Mouse (Mus musculus) hindbrain, embryonic 12.5 days (tissue): Measurements from ENCODE around the gene BC030870. TPM values are rescaled to one million over a fixed set of nuclear protein-coding genes. Genes with fewer than 3 reads are reported as not detected.

Source experiments
- ATAC-seq: fragments of 200-750 bp; cut with Nextera tagmentation; 2 replicates; pipeline ENCODE4 v1.8.0; 2017; ENCODE audit warnings: moderate TSS enrichment; ENCODE audit not compliant: low FRiP score
- H3K27ac ChIP-seq: fragments of 300-500 bp; sonication (generic); 2 replicates; pipeline ENCODE4 v1.5.1; 2016; ENCODE audit warnings: mild to moderate bottlenecking
- H3K27me3 ChIP-seq: fragments of 300-500 bp; sonication (generic); 2 replicates; pipeline ENCODE4 v1.6.1; 2016; ENCODE audit warnings: mild to moderate bottlenecking
- H3K36me3 ChIP-seq: fragments of 300-500 bp; sonication (generic); 2 replicates; pipeline ENCODE4 v1.6.1; 2016; ENCODE audit warnings: mild to moderate bottlenecking
- H3K4me1 ChIP-seq: fragments of 300-500 bp; sonication (generic); 2 replicates; pipeline ENCODE4 v1.6.1; 2016
- H3K4me2 ChIP-seq: fragments of 300-500 bp; sonication (generic); replicated peaks from 2 replicates; pipeline ENCODE4 v1.6.1; 2016; ENCODE audit warnings: mild to moderate bottlenecking
- H3K4me3 ChIP-seq: fragments of 300-500 bp; sonication (generic); 2 replicates; pipeline ENCODE4 v1.5.1; 2016; ENCODE audit warnings: mild to moderate bottlenecking
- H3K9ac ChIP-seq: fragments of 300-500 bp; sonication (generic); 2 replicates; pipeline ENCODE4 v1.6.1; 2016; ENCODE audit warnings: mild to moderate bottlenecking, moderate library complexity
- H3K9me3 ChIP-seq: fragments of 300-500 bp; sonication (generic); replicated peaks from 2 replicates; pipeline ENCODE4 v1.6.1; 2016; ENCODE audit warnings: mild to moderate bottlenecking
- WGBS: fragments of 180-500 bp; shearing (Covaris S2); methylation state at CpG from one replicate; pipeline ENCODE4 v1.1.7; 2016; 5-methylcytosine and 5-hydroxymethylcytosine counted together
- polyA plus RNA-seq: library from polyadenylated mRNA; unstranded; fragments of >200 nt; fragmentation: Nextera tagmentation; extraction: Ambion mirVana; gene quantifications from 2 replicates; pipeline ENCODE4 v1.2.1, GENCODE M21; 2016

BC030870 gene
- polyA plus RNA-seq, 1 experiment from 2014 or later = not detected

- no peaks in the 10 kb centered on the region for H3K36me3 ChIP-seq
- 94% methylated on average over 25 of the region's 25 CpGs for WGBS
- no peak overlapping the region for H3K4me2 ChIP-seq
- no peaks in the 10 kb centered on the region for H3K4me1 ChIP-seq
- H3K9ac ChIP-seq = no peak overlapping the region
- no peak overlapping the region for H3K4me3 ChIP-seq
- no peak overlapping the region for H3K27ac ChIP-seq
- ATAC-seq = no peak
- no peaks in the 10 kb centered on the region for H3K27me3 ChIP-seq
- H3K9me3 ChIP-seq = no peaks in the 10 kb centered on the region
Observed at GRCm38 (mm10) chr8:65107936-65108718, 21.2 kb downstream of the BC030870 start.

GRCm38 (mm10) chr8:65104041-65104440 lies 25.3 kb downstream of the BC030870 start:
- no peaks in the 10 kb centered on the region for H3K27me3 ChIP-seq
- H3K4me3 ChIP-seq = no peak overlapping the region
- no peak for ATAC-seq
- WGBS = 80% methylated on average over 4 of the region's 4 CpGs
- H3K9me3 ChIP-seq = no peaks in the 10 kb centered on the region
- H3K4me2 ChIP-seq = no peak overlapping the region
- H3K4me1 ChIP-seq = no peaks in the 10 kb centered on the region
- H3K9ac ChIP-seq = no peak overlapping the region
- no peak overlapping the region for H3K27ac ChIP-seq
- H3K36me3 ChIP-seq = no peaks in the 10 kb centered on the region

- Histone ChIP-seq H3K4me1 (no peaks in the 10 kb centered on the region), H3K9me3 (no peaks in the 10 kb centered on the region), H3K4me3 (no peak overlapping the region), H3K36me3 (no peaks in the 10 kb centered on the region), H3K9ac (no peak overlapping the region), H3K27me3 (no peaks in the 10 kb centered on the region), H3K4me2 (no peak overlapping the region), H3K27ac (no peak overlapping the region)
- WGBS = 85% methylated on average over 7 of the region's 7 CpGs
- no peak for ATAC-seq
Observed at GRCm38 (mm10) chr8:65103632-65104031, 25.7 kb downstream of the BC030870 start.

GRCm38 (mm10) chr8:65099735-65100134 lies 29.6 kb downstream of the BC030870 start:
- 51% methylated on average over 3 of the region's 3 CpGs for WGBS

GRCm38 (mm10) chr8:65097760-65098415 lies 31.5 kb downstream of the BC030870 start:
- Histone ChIP-seq H3K4me1 (no peaks in the 10 kb centered on the region), H3K9ac (no peak overlapping the region), H3K36me3 (no peaks in the 10 kb centered on the region), H3K4me3 (no peak overlapping the region), H3K27me3 (no peaks in the 10 kb centered on the region), H3K27ac (no peak overlapping the region), H3K9me3 (no peaks in the 10 kb centered on the region), H3K4me2 (no peak overlapping the region)
- ATAC-seq = no peak
- WGBS = 73% methylated on average over 7 of the region's 7 CpGs

More at GRCm38 (mm10) chr8:65099735-65100134, 29.6 kb downstream of the BC030870 start:
- no peak for ATAC-seq
- Histone ChIP-seq H3K27ac (no peak overlapping the region), H3K9me3 (no peaks in the 10 kb centered on the region), H3K4me3 (no peak overlapping the region), H3K4me2 (no peak overlapping the region), H3K4me1 (no peaks in the 10 kb centered on the region), H3K9ac (no peak overlapping the region), H3K36me3 (no peaks in the 10 kb centered on the region), H3K27me3 (no peaks in the 10 kb centered on the region)

- H3K4me3 ChIP-seq = no peak overlapping the region
- H3K27ac ChIP-seq = no peak overlapping the region
- H3K9ac ChIP-seq = no peak overlapping the region
- no peaks in the 10 kb centered on the region for H3K4me1 ChIP-seq
- H3K36me3 ChIP-seq = no peaks in the 10 kb centered on the region
- no peaks in the 10 kb centered on the region for H3K9me3 ChIP-seq
- WGBS = 51% methylated on average over 7 of the region's 7 CpGs
- H3K27me3 ChIP-seq = no peaks in the 10 kb centered on the region
- ATAC-seq = no peak
- no peak overlapping the region for H3K4me2 ChIP-seq
Observed at GRCm38 (mm10) chr8:65089781-65090180, 39.6 kb downstream of the BC030870 start.

- no peaks in the 10 kb centered on the region for H3K4me1 ChIP-seq
- H3K9me3 ChIP-seq = no peaks in the 10 kb centered on the region
- no peak overlapping the region for H3K27ac ChIP-seq
- H3K27me3 ChIP-seq = no peaks in the 10 kb centered on the region
- no peak overlapping the region for H3K4me3 ChIP-seq
- H3K9ac ChIP-seq = no peak overlapping the region
- H3K36me3 ChIP-seq = no peaks in the 10 kb centered on the region
- H3K4me2 ChIP-seq = no peak overlapping the region
- no peak for ATAC-seq
- WGBS = 90% methylated on average over 12 of the region's 12 CpGs
Observed at GRCm38 (mm10) chr8:65088120-65088519, 41.2 kb downstream of the BC030870 start.

- WGBS = 77% methylated on average over 8 of the region's 8 CpGs
Observed at GRCm38 (mm10) chr8:65087711-65088110, 41.7 kb downstream of the BC030870 start.

GRCm38 (mm10) chr8:65085680-65086079 lies 43.7 kb downstream of the BC030870 start:
- Histone ChIP-seq H3K9me3 (no peaks in the 10 kb centered on the region), H3K36me3 (no peaks in the 10 kb centered on the region), H3K4me3 (no peak overlapping the region), H3K4me1 (no peaks in the 10 kb centered on the region), H3K9ac (no peak overlapping the region), H3K4me2 (no peak overlapping the region), H3K27ac (no peak overlapping the region), H3K27me3 (no peaks in the 10 kb centered on the region)
- ATAC-seq = no peak
- 69% methylated on average over 2 of the region's 2 CpGs for WGBS

More at GRCm38 (mm10) chr8:65087711-65088110, 41.7 kb downstream of the BC030870 start:
- no peak for ATAC-seq
- Histone ChIP-seq H3K4me1 (no peaks in the 10 kb centered on the region), H3K27me3 (no peaks in the 10 kb centered on the region), H3K9ac (no peak overlapping the region), H3K4me2 (no peak overlapping the region), H3K36me3 (no peaks in the 10 kb centered on the region), H3K4me3 (no peak overlapping the region), H3K27ac (no peak overlapping the region), H3K9me3 (no peaks in the 10 kb centered on the region)

- Histone ChIP-seq H3K9ac (no peak overlapping the region), H3K36me3 (no peaks in the 10 kb centered on the region), H3K27me3 (no peaks in the 10 kb centered on the region), H3K4me1 (no peaks in the 10 kb centered on the region), H3K9me3 (no peaks in the 10 kb centered on the region), H3K4me2 (no peak overlapping the region), H3K27ac (no peak overlapping the region), H3K4me3 (no peak overlapping the region)
- WGBS = 81% methylated on average over 9 of the region's 9 CpGs
- no peak for ATAC-seq
Observed at GRCm38 (mm10) chr8:65080731-65081130, 48.6 kb downstream of the BC030870 start.

- H3K9ac ChIP-seq = no peak within 1 kb of the TSS
- no peaks in the 10 kb centered on the region for H3K27me3 ChIP-seq
- no peak for ATAC-seq
- H3K9me3 ChIP-seq = no peaks in the 10 kb centered on the region
- 94% methylated on average over 2 of the region's 2 CpGs for WGBS
- no peaks in the 10 kb centered on the region for H3K4me1 ChIP-seq
- no peak within 1 kb of the TSS for H3K27ac ChIP-seq
- no peak within 1 kb of the TSS for H3K4me2 ChIP-seq
- no peak within 1 kb of the TSS for H3K4me3 ChIP-seq
- no peaks in the 10 kb centered on the region for H3K36me3 ChIP-seq
Observed at GRCm38 (mm10) chr8:65074733-65075132, 54.6 kb downstream of the BC030870 start, which contains the start of gene Gm10663. Gene Gm10663, plus strand, starts transcription at chr8:65075033.

GRCm38 (mm10) chr8:65070996-65071395 lies 58.4 kb downstream of the BC030870 start:
- no peaks in the 10 kb centered on the region for H3K9me3 ChIP-seq
- no peak overlapping the region for H3K4me2 ChIP-seq
- H3K36me3 ChIP-seq = no peaks in the 10 kb centered on the region
- no peak overlapping the region for H3K4me3 ChIP-seq
- no peaks in the 10 kb centered on the region for H3K4me1 ChIP-seq
- ATAC-seq = no peak
- H3K27ac ChIP-seq = no peak overlapping the region
- WGBS = 75% methylated on average over 4 of the region's 4 CpGs
- no peak overlapping the region for H3K9ac ChIP-seq
- H3K27me3 ChIP-seq = no peaks in the 10 kb centered on the region

- Histone ChIP-seq H3K4me3 (no peak overlapping the region), H3K4me1 (no peaks in the 10 kb centered on the region), H3K27ac (no peak overlapping the region), H3K36me3 (no peaks in the 10 kb centered on the region), H3K9ac (no peak overlapping the region), H3K4me2 (no peak overlapping the region), H3K9me3 (no peaks in the 10 kb centered on the region), H3K27me3 (no peaks in the 10 kb centered on the region)
- WGBS = 81% methylated on average over 4 of the region's 4 CpGs
- ATAC-seq = peak; percentile 67; the same call in 1 of the 2 replicates
Observed at GRCm38 (mm10) chr8:65068473-65068819, 60.9 kb downstream of the BC030870 start.
